Mouse (Mus musculus): ENCODE measurements at regions not wholly inside any gene's neighbourhood (a gene's known extent, or its start where the extent isn't known, plus 50 kb on each side); places are given as distances from the start of the nearest gene placed in this dataset.

DNA sequence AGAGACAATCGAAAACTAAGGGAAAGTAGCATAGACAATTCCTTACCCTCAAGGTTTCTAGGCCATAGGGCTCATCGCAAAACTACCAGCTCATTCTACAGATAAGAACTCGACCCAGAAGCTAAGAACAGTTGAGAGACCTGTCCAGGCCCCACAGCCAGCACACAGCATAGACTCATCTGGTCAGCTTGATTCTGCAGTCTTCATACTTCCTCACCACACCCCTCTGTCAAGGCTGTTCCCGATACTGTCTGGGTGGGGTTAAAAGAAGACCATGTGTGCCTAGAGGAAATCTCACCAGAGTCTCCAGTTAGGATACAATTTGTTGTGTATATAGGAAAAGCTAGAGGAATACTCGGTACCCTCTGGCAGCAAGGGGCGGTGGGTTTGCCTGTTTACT lies 91.0 kb upstream of the Cpeb4 start:
- in situ Hi-C loops (cut with MboI; ENCODE audit: unreplicated experiment in 2 of 2): no loop called here

GRCm38 (mm10) chr11:31781605-31782004 lies 90.4 kb upstream of the Cpeb4 start:
- in situ Hi-C loops (cut with MboI; ENCODE audit: unreplicated experiment in 2 of 2): no loop called here

DNA sequence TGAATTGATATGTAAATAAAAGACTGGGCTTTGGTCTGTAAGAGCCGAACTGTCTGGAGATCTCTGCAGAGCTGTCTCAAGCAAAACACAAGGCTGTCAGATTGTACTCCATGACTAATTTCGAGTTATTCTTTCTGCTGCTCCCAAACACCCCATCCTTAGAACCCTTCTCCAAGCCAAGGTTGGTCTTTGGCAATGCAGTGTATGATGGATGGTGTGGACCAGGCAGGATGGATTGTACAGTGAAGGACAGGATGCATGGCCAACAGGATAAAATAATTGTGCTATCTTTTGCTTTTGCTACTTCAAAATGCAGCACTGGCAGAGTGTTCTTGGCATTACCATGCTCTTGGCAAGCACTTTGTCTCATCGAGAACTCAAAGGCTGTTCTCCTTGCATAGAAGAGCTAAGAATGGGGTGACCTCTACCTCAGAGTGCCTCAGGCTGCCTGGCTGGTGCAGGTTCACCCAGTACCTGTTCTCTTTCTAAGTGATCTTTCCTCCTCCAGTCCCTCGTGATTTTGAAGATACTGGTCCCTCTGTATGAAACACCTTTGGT lies 88.4 kb upstream of the Cpeb4 start:
- in situ Hi-C loops (cut with MboI; ENCODE audit: unreplicated experiment in 2 of 2): no loop called here

DNA sequence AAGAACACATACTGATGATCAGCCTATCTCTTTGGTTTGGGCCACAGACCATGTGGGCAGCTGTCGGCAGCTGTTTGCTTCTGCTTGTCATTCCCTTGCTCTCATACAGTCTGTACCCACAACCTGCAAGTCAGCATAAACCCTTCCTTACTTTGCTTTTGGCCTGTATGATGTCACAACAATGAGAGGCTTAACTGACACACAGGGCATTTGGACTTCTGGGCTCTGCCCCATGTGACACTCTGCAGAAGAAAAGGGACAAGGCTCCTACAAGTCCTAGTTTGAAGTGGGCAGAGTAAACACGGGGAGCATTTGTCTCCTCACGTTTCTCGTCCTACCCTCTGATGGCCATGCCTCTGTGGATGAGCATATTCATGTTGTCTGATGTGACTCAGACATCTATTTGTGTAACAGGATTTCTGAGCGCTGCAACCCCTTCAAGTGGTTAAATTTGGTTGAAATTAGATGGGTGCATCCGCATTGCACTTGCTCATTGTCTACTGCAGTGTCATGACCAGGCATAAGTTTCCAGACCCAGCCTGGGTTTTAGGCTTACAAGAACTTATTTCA lies 87.6 kb upstream of the Cpeb4 start:
- in situ Hi-C loops (cut with MboI; ENCODE audit: unreplicated experiment in 2 of 2): no loop called here

DNA sequence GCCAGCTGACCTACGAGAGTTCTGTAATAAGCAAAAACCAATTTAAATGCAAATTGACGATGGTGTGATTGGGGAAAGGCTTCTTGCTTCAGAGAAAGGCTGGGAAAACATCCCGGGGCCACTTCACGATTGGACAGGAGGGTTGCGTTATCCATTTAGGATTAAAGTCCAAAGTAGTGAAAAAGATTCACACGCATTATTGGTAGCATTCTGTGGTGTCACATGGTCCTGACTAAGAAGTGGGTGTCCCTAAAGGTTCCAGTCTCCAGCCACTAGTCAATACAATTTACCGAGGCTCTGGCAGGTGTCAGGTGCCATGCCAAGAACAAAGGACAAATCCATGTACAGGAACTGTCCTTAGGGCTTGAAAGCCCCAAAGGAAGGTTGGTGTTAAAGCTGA lies 86.9 kb upstream of the Cpeb4 start:
- in situ Hi-C loops (cut with MboI; ENCODE audit: unreplicated experiment in 2 of 2): no loop called here

DNA sequence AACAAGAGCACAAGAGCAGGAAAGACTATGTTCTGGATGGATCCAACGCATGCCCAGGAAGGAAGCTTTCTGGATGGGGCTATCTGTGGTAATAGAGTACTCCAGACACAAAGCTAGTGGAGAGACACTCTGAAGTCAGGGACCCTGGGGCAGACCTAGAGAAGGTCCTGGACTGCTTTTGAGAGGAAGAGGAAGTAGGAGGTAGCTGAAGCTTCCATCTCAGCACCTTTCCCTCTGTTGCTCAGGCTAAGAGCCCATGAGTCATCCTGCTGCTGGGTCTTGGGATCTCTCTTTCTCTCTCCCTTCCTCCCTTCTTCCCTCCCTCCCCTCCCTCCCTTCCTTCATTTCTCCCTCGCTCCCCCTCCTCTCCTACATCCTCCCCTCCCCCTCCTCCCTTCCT lies 84.6 kb upstream of the Cpeb4 start:
- in situ Hi-C loops (cut with MboI; ENCODE audit: unreplicated experiment in 2 of 2): no loop called here

GRCm38 (mm10) chr11:31787917-31788703 lies 83.9 kb upstream of the Cpeb4 start:
- in situ Hi-C loops (cut with MboI; ENCODE audit: unreplicated experiment in 2 of 2): no loop called here

GRCm38 (mm10) chr11:31789967-31790366 lies 82.0 kb upstream of the Cpeb4 start:
- in situ Hi-C loops (cut with MboI; ENCODE audit: unreplicated experiment in 2 of 2): no loop called here

DNA sequence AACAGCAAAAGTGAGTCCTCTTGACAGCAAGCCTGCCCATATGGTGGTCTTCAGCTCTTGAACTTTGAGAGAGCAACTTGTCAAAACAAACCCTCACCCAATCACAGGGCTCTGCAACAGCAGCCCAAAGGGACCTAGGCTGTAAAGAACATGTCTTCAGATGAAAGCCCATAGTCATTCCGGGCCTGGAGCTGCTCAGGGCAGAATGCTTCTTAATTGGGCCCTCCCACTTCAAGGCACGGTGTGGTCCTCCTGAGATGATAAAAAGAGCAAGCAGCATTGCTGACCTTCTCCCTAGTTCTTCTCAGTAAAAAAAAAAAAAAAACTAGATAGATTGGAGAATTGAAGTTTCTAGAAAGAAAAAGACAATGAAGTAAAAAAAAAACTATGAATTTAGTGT lies 80.7 kb upstream of the Cpeb4 start:
- in situ Hi-C loops (cut with MboI; ENCODE audit: unreplicated experiment in 2 of 2): no loop called here

DNA sequence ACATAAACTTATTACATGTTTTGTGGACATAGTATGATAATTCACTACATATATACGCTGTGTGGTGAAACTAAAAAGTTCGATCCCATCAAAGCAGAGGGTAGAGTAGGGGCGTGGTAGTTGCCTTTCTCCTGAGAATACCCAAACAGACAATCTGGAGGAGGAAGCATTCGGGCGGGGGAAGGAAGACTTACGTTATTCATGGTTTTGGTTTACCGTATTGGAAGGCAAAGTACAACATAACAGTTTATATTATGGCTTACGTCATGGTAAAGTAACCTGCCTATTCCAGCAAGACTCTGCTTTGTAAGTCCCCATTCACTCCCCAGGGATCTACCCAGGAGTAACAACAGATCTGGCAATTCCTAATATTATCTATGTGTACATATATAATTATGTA lies 76.9 kb upstream of the Cpeb4 start:
- in situ Hi-C loops (cut with MboI; ENCODE audit: unreplicated experiment in 2 of 2): no loop called here

DNA sequence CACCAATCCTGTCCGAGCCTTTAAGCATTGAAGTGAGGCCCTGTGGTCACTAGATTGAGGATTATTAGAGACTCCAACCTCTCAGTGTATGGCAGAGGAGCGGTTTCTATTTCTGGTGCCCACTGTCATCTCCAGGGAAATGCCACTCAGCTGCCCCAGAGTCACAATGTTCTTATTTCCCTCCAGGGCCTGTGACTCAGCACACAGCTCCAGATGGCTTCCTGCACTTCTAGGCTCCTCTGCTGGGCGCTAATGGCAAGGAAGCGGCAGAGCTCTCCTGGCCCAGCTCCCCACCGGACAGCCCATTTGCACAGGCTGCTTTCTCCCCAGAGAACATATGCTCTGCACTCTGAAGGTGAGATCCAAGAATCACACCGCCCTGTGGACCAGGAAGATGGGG lies 75.8 kb upstream of the Cpeb4 start:
- in situ Hi-C loops (cut with MboI; ENCODE audit: unreplicated experiment in 2 of 2): no loop called here

GRCm38 (mm10) chr11:31801575-31801974 lies 70.4 kb upstream of the Cpeb4 start:
- in situ Hi-C loops (cut with MboI; ENCODE audit: unreplicated experiment in 2 of 2): no loop called here

DNA sequence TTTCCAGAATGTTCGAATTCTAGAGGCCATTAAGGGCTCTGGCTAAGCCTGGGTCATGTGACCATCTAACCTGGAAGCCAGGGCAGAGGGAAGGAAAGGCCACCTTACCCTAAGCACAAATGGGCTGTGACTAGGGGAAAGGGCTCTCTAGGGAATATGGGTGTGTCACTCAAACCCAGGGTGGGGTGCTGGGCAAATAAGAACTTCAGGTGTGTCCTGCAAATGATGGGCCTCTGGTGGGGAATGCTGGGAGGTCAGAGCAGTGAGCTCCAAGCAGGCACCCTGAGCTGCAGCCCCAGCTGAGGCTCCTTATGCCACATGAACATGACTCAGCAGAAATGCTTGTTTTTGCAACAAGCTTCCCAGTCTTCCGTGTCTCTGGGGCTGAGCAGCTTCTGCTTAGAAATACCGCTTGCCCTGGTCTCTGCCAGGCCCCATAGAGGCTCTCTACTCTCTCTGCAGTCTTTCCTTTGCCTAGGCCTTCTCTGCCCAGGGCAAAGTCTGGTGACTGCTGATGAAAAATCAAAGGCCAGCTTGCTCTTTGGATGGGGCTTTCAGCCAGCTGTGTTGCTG lies 68.6 kb upstream of the Cpeb4 start:
- in situ Hi-C loops (cut with MboI; ENCODE audit: unreplicated experiment in 2 of 2): no loop called here

DNA sequence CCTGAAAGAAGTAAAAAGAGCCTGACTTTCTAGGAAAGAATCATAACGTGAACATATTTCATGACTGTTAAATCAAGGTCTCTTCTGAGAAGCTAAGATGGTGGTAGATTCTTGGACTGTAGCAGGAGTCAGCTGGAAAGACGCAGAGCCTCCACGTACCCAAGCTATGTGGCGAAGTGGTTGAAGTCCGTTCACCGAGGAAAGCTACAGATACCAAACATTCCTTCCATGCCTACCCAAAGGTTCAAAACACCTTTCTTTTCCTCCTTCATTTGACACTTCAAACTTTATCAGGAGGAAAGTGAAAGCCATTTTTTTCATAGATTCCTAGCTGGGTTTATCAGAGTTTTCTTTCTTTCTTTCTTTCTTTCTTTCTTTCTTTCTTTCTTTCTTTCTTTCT lies 67.5 kb upstream of the Cpeb4 start:
- in situ Hi-C loops (cut with MboI; ENCODE audit: unreplicated experiment in 2 of 2): no loop called here

GRCm38 (mm10) chr11:31807461-31808215 lies 64.4 kb upstream of the Cpeb4 start:
- in situ Hi-C loops (cut with MboI; ENCODE audit: unreplicated experiment in 2 of 2): no loop called here

GRCm38 (mm10) chr11:31808216-31808838 lies 63.7 kb upstream of the Cpeb4 start:
- in situ Hi-C loops (cut with MboI; ENCODE audit: unreplicated experiment in 2 of 2): no loop called here

- in situ Hi-C loops (cut with MboI; ENCODE audit: unreplicated experiment in 2 of 2): loop anchor here in 1 of 2 experiments (5.0 kb wide), 1 partner anchor 138 kb away; the partner anchor contains the start of gene Bod1
Observed at GRCm38 (mm10) chr11:31810011-31810786, 61.8 kb upstream of the Cpeb4 start.

- in situ Hi-C loops (cut with MboI; ENCODE audit: unreplicated experiment in 2 of 2): loop anchor here in 1 of 2 experiments (5.0 kb wide), 1 partner anchor 140 kb away; the partner anchor contains the start of gene Bod1
Observed at GRCm38 (mm10) chr11:31812215-31812614, 59.8 kb upstream of the Cpeb4 start.

- in situ Hi-C loops (cut with MboI; ENCODE audit: unreplicated experiment in 2 of 2): loop anchor here in 1 of 2 experiments (5.0 kb wide), 1 partner anchor 142 kb away; the partner anchor contains the start of gene Bod1
Observed at GRCm38 (mm10) chr11:31814616-31815015, 57.4 kb upstream of the Cpeb4 start.

Data from v-Abl transformed pro-B cells (cell line).